Mouse (Mus musculus): ENCODE results near the gene Gatad2a.
"Not testable (repeated sequence)": the region's sequence is repeated elsewhere in the genome, so short reads cannot be mapped to it uniquely, and the experiment has no call there.

Gene Gatad2a

DNA sequence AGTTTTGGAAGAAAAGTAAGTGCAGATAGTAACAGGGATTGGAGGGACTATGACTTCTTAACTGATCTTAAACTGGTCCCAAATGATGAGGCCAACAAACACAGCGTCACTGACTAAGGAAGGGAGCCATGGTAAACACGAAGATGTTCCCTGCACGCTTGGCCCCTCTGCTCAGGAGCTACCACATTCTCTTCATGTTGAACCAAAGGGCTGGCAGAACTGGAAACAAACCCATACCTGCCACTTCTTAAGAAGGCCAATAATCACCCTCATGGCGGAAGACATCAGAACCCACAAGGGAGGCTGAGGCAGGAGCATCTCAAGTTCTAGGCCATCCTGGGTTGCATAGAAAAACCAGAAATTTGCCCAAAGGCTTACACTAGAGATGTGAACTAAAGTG is 3.1 kb upstream of the Gatad2a start:
- in situ Hi-C loops (cut with MboI; ENCODE audit: low pct_unique_long_range_greater_than_20kb in 1 of 2, low sequenced_read_pairs in 2 of 2, unreplicated experiment in 1 of 2) = loop anchor here in 1 of 2 experiments (5.0 kb wide), 1 partner anchor 82 kb away; no protein-coding TSS in a partner anchor

DNA sequence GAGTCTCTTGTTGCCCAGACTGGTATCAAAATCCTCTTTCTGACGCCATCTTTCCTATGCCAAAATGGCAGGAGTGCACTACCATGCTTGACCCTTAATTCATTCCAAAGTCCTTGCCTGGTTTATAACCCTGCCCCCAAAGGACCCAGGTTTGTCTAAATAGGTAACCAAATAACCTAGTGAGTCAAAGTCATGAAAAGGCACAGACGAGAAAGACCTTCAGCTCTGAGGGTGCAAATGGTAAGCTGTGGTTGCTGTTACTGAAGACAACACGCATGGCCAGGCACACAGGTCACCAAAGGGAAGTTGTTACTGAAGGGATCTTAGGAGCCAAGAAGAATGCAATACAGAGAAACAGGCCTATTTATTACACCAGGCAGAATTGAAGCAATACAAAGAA is 2.5 kb upstream of the Gatad2a start:
- in situ Hi-C loops (cut with MboI; ENCODE audit: low pct_unique_long_range_greater_than_20kb in 1 of 2, low sequenced_read_pairs in 2 of 2, unreplicated experiment in 1 of 2) = loop anchor here in 1 of 2 experiments (5.0 kb wide), 1 partner anchor 81 kb away; no protein-coding TSS in a partner anchor

GRCm38 (mm10) chr8:69996589-69997285 is 553 bp upstream of the Gatad2a start:
- in situ Hi-C loops (cut with MboI; ENCODE audit: low pct_unique_long_range_greater_than_20kb in 1 of 2, low sequenced_read_pairs in 2 of 2, unreplicated experiment in 1 of 2) = loop anchor here in 1 of 2 experiments (5.0 kb wide), 1 partner anchor 79 kb away; no protein-coding TSS in a partner anchor

DNA sequence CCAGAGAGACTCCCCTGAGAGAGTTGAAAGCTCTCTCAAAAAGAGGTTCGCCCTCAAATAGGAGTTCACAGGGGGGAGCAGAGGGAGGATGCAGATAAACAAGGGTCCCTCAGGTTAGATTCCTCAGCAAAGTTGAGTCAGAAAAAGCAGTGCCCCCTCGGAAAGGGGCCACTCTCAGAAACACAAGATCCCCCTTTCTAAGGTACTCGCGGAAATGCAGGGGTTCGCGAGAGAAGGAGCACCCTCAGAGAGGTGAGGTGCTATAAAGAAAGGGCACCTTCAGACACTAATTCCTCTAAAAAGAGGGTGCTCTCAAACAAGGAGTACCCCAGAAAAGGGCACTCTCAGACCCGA is 785 bp downstream of the Gatad2a start:
- in situ Hi-C loops (cut with MboI; ENCODE audit: low pct_unique_long_range_greater_than_20kb in 1 of 2, low sequenced_read_pairs in 2 of 2, unreplicated experiment in 1 of 2) = loop anchor here in 1 of 2 experiments (5.0 kb wide), 1 partner anchor 78 kb away; no protein-coding TSS in a partner anchor

- in situ Hi-C loops (cut with MboI; ENCODE audit: low pct_unique_long_range_greater_than_20kb in 1 of 2, low sequenced_read_pairs in 2 of 2, unreplicated experiment in 1 of 2) = not testable (repeated sequence)
These were observed 7.2 kb downstream of the Gatad2a start for GRCm38 (mm10) chr8:69988936-69989335.

DNA sequence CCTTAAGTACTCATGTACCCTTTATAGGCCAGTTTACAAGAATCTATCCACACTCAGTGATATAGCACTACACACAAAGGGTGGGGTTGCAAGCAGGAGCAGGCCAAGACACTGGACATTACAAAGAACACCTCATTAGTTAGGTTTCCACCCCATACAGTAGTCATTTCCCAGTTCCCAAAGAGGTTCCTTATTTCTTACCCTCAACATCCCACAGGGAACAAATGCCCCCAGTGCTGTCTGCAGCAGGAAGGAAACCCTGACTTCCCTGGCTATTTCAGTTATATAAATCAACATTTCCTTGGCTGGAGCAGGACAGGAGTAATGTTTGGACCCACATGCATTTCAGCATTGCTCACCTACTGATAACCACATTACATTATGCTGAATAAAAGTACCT is 8.4 kb downstream of the Gatad2a start:
- in situ Hi-C loops (cut with MboI; ENCODE audit: low pct_unique_long_range_greater_than_20kb in 1 of 2, low sequenced_read_pairs in 2 of 2, unreplicated experiment in 1 of 2) = no loop called here

GRCm38 (mm10) chr8:69984876-69985553 is 11.2 kb downstream of the Gatad2a start:
- in situ Hi-C loops (cut with MboI; ENCODE audit: low pct_unique_long_range_greater_than_20kb in 1 of 2, low sequenced_read_pairs in 2 of 2, unreplicated experiment in 1 of 2) = no loop called here

- in situ Hi-C loops (cut with MboI; ENCODE audit: low pct_unique_long_range_greater_than_20kb in 1 of 2, low sequenced_read_pairs in 2 of 2, unreplicated experiment in 1 of 2) = no loop called here
These were observed 17.7 kb downstream of the Gatad2a start for GRCm38 (mm10) chr8:69978456-69978855.

GRCm38 (mm10) chr8:69974806-69975205 is 21.4 kb downstream of the Gatad2a start:
- in situ Hi-C loops (cut with MboI; ENCODE audit: low pct_unique_long_range_greater_than_20kb in 1 of 2, low sequenced_read_pairs in 2 of 2, unreplicated experiment in 1 of 2) = no loop called here

- in situ Hi-C loops (cut with MboI; ENCODE audit: low pct_unique_long_range_greater_than_20kb in 1 of 2, low sequenced_read_pairs in 2 of 2, unreplicated experiment in 1 of 2) = no loop called here
These were observed 22.0 kb downstream of the Gatad2a start for GRCm38 (mm10) chr8:69974194-69974614.

DNA sequence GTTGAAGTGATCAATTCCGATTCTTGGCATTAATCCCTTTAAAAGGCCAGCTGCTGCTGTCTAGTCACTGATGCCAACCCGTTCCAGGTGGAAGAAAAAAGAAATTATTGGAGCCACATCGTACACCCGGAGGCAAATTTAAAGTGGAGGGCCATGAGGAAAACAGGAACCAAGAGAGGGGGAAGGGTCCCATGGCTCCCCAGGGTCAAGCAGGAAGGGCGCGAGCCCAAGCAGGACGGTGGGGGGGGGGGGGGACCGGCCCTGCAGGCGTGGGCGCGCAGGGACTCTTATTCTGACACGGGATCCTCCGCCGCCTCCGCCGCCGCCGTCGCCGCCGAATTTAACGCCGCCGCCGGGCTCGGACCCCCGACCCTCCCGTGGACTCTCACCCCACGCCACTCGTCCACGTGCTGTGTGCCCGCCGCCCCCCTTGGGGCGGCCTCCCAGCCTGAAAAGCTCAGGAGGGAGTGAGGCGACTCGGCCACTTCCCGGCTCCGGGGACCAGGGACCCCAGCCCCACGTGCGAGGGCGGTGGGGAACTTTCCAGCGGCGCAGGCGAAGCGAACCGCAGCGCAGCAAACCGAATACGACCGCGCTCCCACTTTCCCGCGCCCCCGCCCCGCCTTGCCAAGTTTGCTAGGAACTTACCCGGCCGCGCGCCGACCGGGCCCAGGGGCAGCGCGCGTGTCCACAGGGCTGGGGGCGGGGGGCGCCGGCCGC is 22.6 kb downstream of the Gatad2a start:
- in situ Hi-C loops (cut with MboI; ENCODE audit: low pct_unique_long_range_greater_than_20kb in 1 of 2, low sequenced_read_pairs in 2 of 2, unreplicated experiment in 1 of 2) = no loop called here

- in situ Hi-C loops (cut with MboI; ENCODE audit: low pct_unique_long_range_greater_than_20kb in 1 of 2, low sequenced_read_pairs in 2 of 2, unreplicated experiment in 1 of 2) = no loop called here
These were observed 23.1 kb downstream of the Gatad2a start for GRCm38 (mm10) chr8:69973063-69973441.

DNA sequence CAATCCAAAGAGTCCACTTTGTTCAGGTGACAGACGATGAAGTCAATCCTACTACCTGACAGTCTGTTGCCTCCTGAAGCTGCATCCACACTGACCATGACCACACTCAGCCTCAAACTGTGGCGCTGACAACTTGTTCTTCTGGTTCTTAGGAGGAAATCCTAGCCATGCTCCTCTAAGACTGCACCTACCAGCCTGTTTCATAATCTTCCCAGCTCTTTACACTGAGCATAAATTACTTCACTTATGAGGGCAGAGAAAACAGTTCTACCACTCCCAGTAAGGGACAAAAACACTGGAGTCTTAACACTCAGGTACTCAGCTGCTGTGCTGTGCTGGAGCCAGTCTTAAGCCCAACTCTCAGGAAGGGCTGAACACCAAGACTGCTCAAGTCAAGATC is 25.3 kb downstream of the Gatad2a start:
- in situ Hi-C loops (cut with MboI; ENCODE audit: low pct_unique_long_range_greater_than_20kb in 1 of 2, low sequenced_read_pairs in 2 of 2, unreplicated experiment in 1 of 2) = no loop called here

DNA sequence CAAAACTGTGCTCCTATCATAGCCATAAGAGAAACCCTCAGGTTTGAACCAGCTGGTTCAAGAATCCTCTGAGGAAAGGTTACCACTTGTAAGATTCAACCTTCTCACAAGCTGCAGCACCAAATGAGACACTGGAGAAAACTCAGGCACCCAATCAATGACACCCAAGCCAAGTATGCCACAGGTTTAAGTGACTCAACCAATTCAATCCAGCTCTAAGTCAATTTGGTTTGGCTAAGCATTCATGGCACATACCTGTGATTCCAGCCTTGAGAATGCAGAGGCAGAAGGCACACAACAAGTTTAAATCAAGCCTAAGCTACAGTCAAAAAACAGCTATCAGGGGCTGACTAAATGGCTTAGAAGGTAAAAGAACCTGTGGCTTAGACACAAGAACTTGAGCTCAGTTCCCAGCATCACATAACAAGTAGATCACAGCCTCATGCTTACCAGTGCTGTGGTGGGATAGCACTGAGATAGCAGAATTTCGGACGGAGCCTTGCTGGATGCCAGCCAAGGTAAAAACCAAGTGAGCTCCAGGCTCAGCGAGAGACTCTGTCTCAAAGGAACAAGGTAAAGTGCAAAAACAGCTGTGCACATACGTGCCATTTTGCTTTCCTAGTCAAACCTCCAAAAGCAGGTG is 28.8 kb downstream of the Gatad2a start:
- in situ Hi-C loops (cut with MboI; ENCODE audit: low pct_unique_long_range_greater_than_20kb in 1 of 2, low sequenced_read_pairs in 2 of 2, unreplicated experiment in 1 of 2) = no loop called here

GRCm38 (mm10) chr8:69959241-69959640 is 36.9 kb downstream of the Gatad2a start:
- in situ Hi-C loops (cut with MboI; ENCODE audit: low pct_unique_long_range_greater_than_20kb in 1 of 2, low sequenced_read_pairs in 2 of 2, unreplicated experiment in 1 of 2) = no loop called here

DNA sequence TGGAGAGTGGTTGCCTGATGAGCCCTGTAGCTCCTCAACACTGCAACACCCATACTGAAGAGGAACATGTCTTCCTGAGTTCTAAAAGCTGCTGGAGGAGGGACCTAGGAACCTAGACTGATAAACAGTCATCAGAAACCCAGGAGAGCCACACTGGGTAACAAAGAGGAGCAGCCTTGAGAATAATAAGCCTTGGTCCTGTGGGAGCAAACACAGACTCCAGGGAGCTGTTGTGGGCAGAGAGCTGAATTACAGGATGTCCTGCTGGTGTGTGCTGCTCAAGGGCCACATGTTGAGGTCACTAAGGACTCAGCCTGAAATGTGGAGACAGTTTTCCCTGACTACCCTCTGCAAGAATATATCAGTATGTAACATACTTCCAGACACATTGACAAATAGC is 38.3 kb downstream of the Gatad2a start:
- in situ Hi-C loops (cut with MboI; ENCODE audit: low pct_unique_long_range_greater_than_20kb in 1 of 2, low sequenced_read_pairs in 2 of 2, unreplicated experiment in 1 of 2) = no loop called here

DNA sequence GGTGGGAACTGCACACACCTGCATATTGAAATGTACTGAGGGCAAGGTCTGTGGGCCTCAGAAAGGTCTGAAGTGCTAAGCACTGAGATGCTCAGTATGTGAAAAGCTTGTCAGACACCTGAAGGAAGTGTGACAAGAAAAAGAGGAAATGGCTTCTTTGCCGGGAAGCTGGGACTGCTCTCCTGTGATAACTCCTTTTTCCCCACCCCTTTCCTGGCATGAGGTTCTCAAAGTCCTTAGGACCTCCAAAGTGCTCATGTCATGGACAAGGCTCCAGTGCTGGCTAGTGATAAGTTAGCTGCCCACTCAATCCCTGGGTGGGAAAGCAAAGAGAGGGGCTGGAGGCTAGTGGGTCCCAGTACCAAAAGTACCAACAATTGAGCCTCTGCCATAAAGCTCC is 38.8 kb downstream of the Gatad2a start:
- in situ Hi-C loops (cut with MboI; ENCODE audit: low pct_unique_long_range_greater_than_20kb in 1 of 2, low sequenced_read_pairs in 2 of 2, unreplicated experiment in 1 of 2) = no loop called here

DNA sequence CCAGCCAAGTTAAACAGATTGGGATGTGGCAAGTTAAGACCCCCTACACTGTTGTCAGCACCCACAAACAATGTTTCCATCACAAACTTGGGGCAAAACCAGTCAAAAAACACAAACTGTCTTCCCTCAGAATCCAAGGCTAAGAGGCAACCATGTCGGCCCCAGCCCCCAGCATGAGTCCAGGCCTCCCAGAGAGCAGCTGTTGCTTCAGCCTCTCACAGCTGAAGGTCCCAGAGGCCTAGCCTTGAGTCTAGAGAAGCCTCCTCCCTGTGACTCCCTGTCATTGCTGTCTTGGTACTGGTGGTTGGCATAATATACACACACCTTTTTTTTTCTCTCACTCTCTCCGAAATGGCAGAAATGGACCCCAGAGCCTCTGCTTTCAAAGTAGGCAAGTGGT is 39.5 kb downstream of the Gatad2a start:
- in situ Hi-C loops (cut with MboI; ENCODE audit: low pct_unique_long_range_greater_than_20kb in 1 of 2, low sequenced_read_pairs in 2 of 2, unreplicated experiment in 1 of 2) = no loop called here

GRCm38 (mm10) chr8:69954642-69955041 is 41.5 kb downstream of the Gatad2a start:
- in situ Hi-C loops (cut with MboI; ENCODE audit: low pct_unique_long_range_greater_than_20kb in 1 of 2, low sequenced_read_pairs in 2 of 2, unreplicated experiment in 1 of 2) = no loop called here

Data from mouse embryonic stem cell (cell line).